Comparison of ENCODE assay signal across 8 mouse cellular contexts in the genomic region with DNA sequence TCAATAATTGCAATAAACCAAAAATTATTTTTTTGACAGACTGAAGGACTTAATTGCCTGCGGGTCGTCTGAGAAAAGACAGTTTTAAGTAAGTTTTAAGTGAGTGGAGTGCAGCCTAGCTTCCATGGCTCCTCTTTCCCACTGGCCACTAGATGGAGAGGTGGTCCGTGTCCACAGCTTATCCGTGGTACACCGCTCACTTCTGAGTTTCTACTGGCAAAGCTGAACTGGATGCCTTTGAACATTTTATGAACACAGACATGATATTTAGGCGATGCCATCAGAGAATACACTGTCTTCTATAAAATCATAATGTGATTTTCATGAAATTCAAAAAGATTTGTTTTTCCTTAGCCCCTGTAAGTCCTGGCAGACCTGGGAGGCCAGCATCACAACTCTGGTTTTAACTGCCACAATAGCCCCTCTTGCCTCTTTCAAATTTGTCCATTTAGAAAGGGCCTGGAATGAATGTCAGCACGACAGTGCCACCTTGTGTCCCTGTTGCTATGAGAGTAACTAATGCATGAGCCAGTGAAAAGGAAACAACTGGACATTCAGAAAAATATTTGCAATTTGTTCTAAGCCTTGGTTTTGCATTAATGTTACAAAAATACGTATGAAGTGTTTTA. TPM values are rescaled to one million over a fixed set of nuclear protein-coding genes. Genes with fewer than 3 reads are reported as not detected.
DNase-seq lines count a peak whose midpoint lies in the region; ATAC-seq and TF ChIP-seq lines count a peak whose summit lies in the region.

No protein-coding gene starts in this region.

- no peak for TF ChIP-seq POLR2A in MEL (IDR thresholded peaks at IDR 0.05; ENCODE audit: control insufficient read depth in 1 of 2, insufficient read depth in 1 of 2, low read depth in 1 of 2, low read length in 2 of 2, poor library complexity in 1 of 2)

- peak; percentile 85 for ATAC-seq in kidney, embryonic 15.5 days (replicated peaks; ENCODE audit: low FRiP score)
- peak; percentile 83 for ATAC-seq in limb, embryonic 13.5 days (ENCODE audit: low FRiP score, low read depth)
- no peak for ATAC-seq in erythroblast, adult 5-6 weeks (replicated peaks; ENCODE audit: low FRiP score, poor library complexity, severe bottlenecking)

- H3K9me3 ChIP-seq in MEL (replicated peaks; ENCODE audit: insufficient read depth, low read length), result no peaks in the 10 kb centered on the region
- H3K9me3 ChIP-seq in kidney, embryonic 15.5 days (replicated peaks), result no peaks in the 10 kb centered on the region
- H3K9me3 ChIP-seq in limb, embryonic 13.5 days, result no peaks in the 10 kb centered on the region

- WGBS in kidney, embryonic 15.5 days, result 47% methylated on average over 8 of the region's 8 CpGs
- WGBS in limb, embryonic 13.5 days, result 44% methylated on average over 8 of the region's 8 CpGs

- peak; percentile 70 for DNase-seq in CD4-positive, CD25-positive, alpha-beta regulatory T cell, adult 2 months (ENCODE audit: low read depth, low spot score)
- peak; percentile 49 for DNase-seq in MEL (ENCODE audit: low read depth, low spot score)
- peak; percentile 65 for DNase-seq in cerebellum, adult 8-10 months
- peak; percentile 34 to 44 for DNase-seq in frontal cortex, postnatal 25 days (ENCODE audit: low spot score in 2 of 2)
- DNase-seq in natural killer cell, adult 2 months (ENCODE audit: low spot score in 2 of 2), result peak; percentile 22 to 45

- H3K27me3 ChIP-seq in MEL (ENCODE audit: control insufficient read depth in 1 of 2, insufficient read depth in 2 of 2, low read length in 2 of 2), result no peaks in the 10 kb centered on the region
- H3K27me3 ChIP-seq in kidney, embryonic 15.5 days, result no peaks in the 10 kb centered on the region
- H3K27me3 ChIP-seq in limb, embryonic 13.5 days, result no peaks in the 10 kb centered on the region

- H3K4me2 ChIP-seq in kidney, embryonic 15.5 days, result no peak overlapping the region
- no peak overlapping the region for H3K4me2 ChIP-seq in limb, embryonic 13.5 days (replicated peaks)

- no peak overlapping the region for H3K27ac ChIP-seq in MEL (ENCODE audit: control insufficient read depth, low read depth, low read length)
- H3K27ac ChIP-seq in kidney, embryonic 15.5 days, result no peak overlapping the region
- H3K27ac ChIP-seq in limb, embryonic 13.5 days, result no peak overlapping the region

- TF ChIP-seq EP300 in MEL (IDR thresholded peaks at IDR 0.05; ENCODE audit: low read depth in 1 of 2, low read length in 2 of 2), result no peak

- peaks cover 0 to 6% of the 10 kb centered on the region in 2 experiments; a peak in 1 of 4 replicates for H3K4me1 ChIP-seq in MEL (ENCODE audit: control insufficient read depth in 1 of 2, insufficient read depth in 2 of 2, low read length in 2 of 2)
- peaks cover 2% of the 10 kb centered on the region; the same call in 1 of the 2 replicates for H3K4me1 ChIP-seq in kidney, embryonic 15.5 days
- H3K4me1 ChIP-seq in limb, embryonic 13.5 days, result peaks cover 18% of the 10 kb centered on the region

- H3K36me3 ChIP-seq in MEL (ENCODE audit: control insufficient read depth in 1 of 2, insufficient read depth in 2 of 2, low read length in 2 of 2), result peaks cover 0 to 4% of the 10 kb centered on the region in 2 experiments; a peak in 2 of 4 replicates
- no peaks in the 10 kb centered on the region for H3K36me3 ChIP-seq in kidney, embryonic 15.5 days
- H3K36me3 ChIP-seq in limb, embryonic 13.5 days, result no peaks in the 10 kb centered on the region

- TF ChIP-seq RAD21 in MEL (IDR thresholded peaks at IDR 0.05; ENCODE audit: low read depth, low read length), result peak; percentile 87

- H3K9ac ChIP-seq in MEL (ENCODE audit: control insufficient read depth, low read depth, low read length, poor library complexity, severe bottlenecking), result no peak overlapping the region
- H3K9ac ChIP-seq in kidney, embryonic 15.5 days, result no peak overlapping the region
- no peak overlapping the region for H3K9ac ChIP-seq in limb, embryonic 13.5 days

- H3K79me2 ChIP-seq in MEL (ENCODE audit: control insufficient read depth, insufficient read depth, low read length, poor library complexity), result no peaks in the 10 kb centered on the region

- no peak overlapping the region for H3K4me3 ChIP-seq in MEL (ENCODE audit: control insufficient read depth in 1 of 2, insufficient read depth in 1 of 2, low read depth in 2 of 2, low read length in 2 of 2)
- H3K4me3 ChIP-seq in kidney, embryonic 15.5 days (replicated peaks), result no peak overlapping the region
- H3K4me3 ChIP-seq in limb, embryonic 13.5 days, result no peak overlapping the region

- peak; percentile 19 to 80 (median 57); a peak in 4 of 6 replicates for TF ChIP-seq CTCF in MEL (IDR thresholded peaks at IDR 0.05 in 2 of 3, conservative IDR thresholded peaks at IDR 0.05 in 1 of 3; ENCODE audit: control insufficient read depth in 1 of 3, insufficient read depth in 1 of 3, low read depth in 2 of 3, low read length in 3 of 3, poor library complexity in 1 of 3, severe bottlenecking in 1 of 3)

TF ChIP-seq in MEL, 35 proteins besides CTCF, POLR2A, EP300 and RAD21:
- TF ChIP-seq USF2 (IDR thresholded peaks at IDR 0.05; ENCODE audit: borderline replicate concordance in 1 of 2, insufficient read depth in 1 of 2, low read depth in 1 of 2, low read length in 2 of 2) (no peak), ZNF384 (IDR thresholded peaks at IDR 0.05; ENCODE audit: low read depth, low read length) (no peak), MAFK (IDR thresholded peaks at IDR 0.05; ENCODE audit: borderline replicate concordance, low read depth, low read length) (no peak), SMC3 (IDR thresholded peaks at IDR 0.05; ENCODE audit: low read depth, low read length) (peak; percentile 94), GATA1 (IDR thresholded peaks at IDR 0.05; ENCODE audit: low read depth, low read length) (no peak), JUND (IDR thresholded peaks at IDR 0.05; ENCODE audit: low read depth, low read length) (no peak), POLR2AphosphoS5 (IDR thresholded peaks at IDR 0.05; ENCODE audit: borderline replicate concordance, low read depth, low read length) (no peak), TCF12 (IDR thresholded peaks at IDR 0.05; ENCODE audit: low read depth, low read length) (no peak), MYB (IDR thresholded peaks at IDR 0.05; ENCODE audit: low read depth, low read length) (no peak), ELF1 (IDR thresholded peaks at IDR 0.05; ENCODE audit: low read depth, low read length) (no peak), ETS1 (IDR thresholded peaks at IDR 0.05; ENCODE audit: low read depth, low read length) (no peak), ZC3H11A (IDR thresholded peaks at IDR 0.05; ENCODE audit: low read depth, low read length) (peak; percentile 82), MXI1 (IDR thresholded peaks at IDR 0.05; ENCODE audit: low read depth, low read length) (no peak), USF1 (IDR thresholded peaks at IDR 0.05; ENCODE audit: low read depth, low read length) (no peak), ZMIZ1 (IDR thresholded peaks at IDR 0.05; ENCODE audit: low read depth, low read length) (no peak)
TF ChIP-seq in MEL: peak in this region for 2.

RNA-seq across cellular contexts. Expression of gene Zbtb20, which starts 38.9 kb away (rescaled TPM):
- total RNA-seq in MEL (2012; rRNA removed), result 0.26 and 0.27 TPM in 2 replicates
- polyA plus RNA-seq in MEL (2012; ENCODE audit: insufficient read depth in 1 of 2, insufficient read length in 2 of 2, low read depth in 1 of 2, low replicate concordance in 2 of 2, missing spikeins in 1 of 2), result under 1 TPM in 1 of 2 experiments, not detected in 1; 0.17 TPM
- 41.2 and 42.1 TPM in 2 replicates for polyA plus RNA-seq in kidney, embryonic 15.5 days (2015; fragmentation: Nextera tagmentation; extraction: Ambion mirVana)
- polyA plus RNA-seq in limb, embryonic 13.5 days (2015; fragmentation: Nextera tagmentation; extraction: Ambion mirVana), result 22.8 and 22.9 TPM in 2 replicates
- 2.5 and 3.6 TPM in 2 replicates for total RNA-seq in erythroblast, adult 5-6 weeks (2015; ENCODE audit: low replicate concordance)
- total RNA-seq in erythroblast, adult 5-6 weeks (2017; ENCODE audit: low replicate concordance), result 0.56 and 3.3 TPM in 2 replicates

Comparison
In these comparisons a context has a peak if more than half of its experiments do, and no peak if none do; other contexts are left out.
1. RNA of gene Zbtb20, which starts 38.9 kb away (polyA plus RNA-seq): 41.2 to 42.1 TPM in kidney, embryonic 15.5 days and 22.8 to 22.9 TPM in limb, embryonic 13.5 days; 0.17 TPM in MEL; every median in the first group is over 10 times any median in the second.
2. Peak in every context shown above with its lines, with median percentiles within 50 percentile points of each other: DNase-seq.